ENCODE assay signal across 8 mouse cellular contexts in the genomic region with DNA sequence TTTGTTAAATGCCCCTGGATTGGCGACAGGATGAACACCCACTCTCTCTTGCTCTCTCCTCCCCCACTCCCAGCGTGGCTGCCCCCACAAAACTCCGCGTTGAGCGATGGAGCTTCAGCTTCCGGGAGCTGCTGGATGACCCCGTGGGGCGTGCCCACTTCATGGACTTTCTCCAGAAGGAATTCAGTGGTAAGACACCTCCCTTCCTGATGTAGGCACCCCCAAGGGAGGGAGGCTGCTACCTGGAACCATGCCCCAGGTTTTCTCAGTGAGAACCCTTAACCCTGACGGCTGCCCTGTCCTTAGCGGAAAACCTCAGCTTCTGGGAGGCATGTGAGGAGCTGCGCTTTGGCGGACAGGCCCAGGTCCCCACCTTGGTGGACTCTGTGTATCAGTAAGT. TPM values are rescaled to one million over a fixed set of nuclear protein-coding genes. Genes with fewer than 3 reads are reported as not detected.
DNase-seq lines count a peak whose midpoint lies in the region; ATAC-seq lines count a peak whose summit lies in the region.

Gene Arhgdig, minus strand, starts transcription at position 101 of the 400 bp plus-strand sequence.

- WGBS in lung, embryonic 15.5 days = 85% methylated on average over 12 of the region's 12 CpGs
- WGBS in intestine, embryonic 16.5 days = 91% methylated on average over 12 of the region's 12 CpGs
- WGBS in neural tube, embryonic 13.5 days = 91% methylated on average over 12 of the region's 12 CpGs

- H3K4me1 ChIP-seq in lung, embryonic 15.5 days = peaks cover 2% of the 10 kb centered on the region
- 0 out of 2 replicates have a peak, but pooled peaks cover 3% of the 10 kb centered on the region for H3K4me1 ChIP-seq in intestine, embryonic 16.5 days (ENCODE audit: control insufficient read depth, insufficient read depth, low read length)
- peaks cover 11% of the 10 kb centered on the region for H3K4me1 ChIP-seq in neural tube, embryonic 13.5 days (replicated peaks)

- H3K9ac ChIP-seq in lung, embryonic 15.5 days = no peak within 1 kb of the TSS
- no peak within 1 kb of the TSS for H3K9ac ChIP-seq in intestine, embryonic 16.5 days (ENCODE audit: low read depth, low read length)
- no peak within 1 kb of the TSS for H3K9ac ChIP-seq in neural tube, embryonic 13.5 days

- H3K36me3 ChIP-seq in lung, embryonic 15.5 days = no peaks in the 10 kb centered on the region
- no peaks in the 10 kb centered on the region for H3K36me3 ChIP-seq in intestine, embryonic 16.5 days (ENCODE audit: control insufficient read depth, insufficient read depth, low read length)
- H3K36me3 ChIP-seq in neural tube, embryonic 13.5 days = 0 out of 2 replicates have a peak, but pooled peaks cover 6% of the 10 kb centered on the region

- H3K4me3 ChIP-seq in lung, embryonic 15.5 days = no peak within 1 kb of the TSS
- no peak within 1 kb of the TSS for H3K4me3 ChIP-seq in intestine, embryonic 16.5 days (ENCODE audit: low read length)
- H3K4me3 ChIP-seq in neural tube, embryonic 13.5 days = no peak within 1 kb of the TSS

- H3K4me2 ChIP-seq in lung, embryonic 15.5 days = no peak within 1 kb of the TSS
- H3K4me2 ChIP-seq in intestine, embryonic 16.5 days (ENCODE audit: low read depth, low read length) = no peak within 1 kb of the TSS
- no peak within 1 kb of the TSS for H3K4me2 ChIP-seq in neural tube, embryonic 13.5 days

- no peaks in the 10 kb centered on the region for H3K9me3 ChIP-seq in lung, embryonic 15.5 days
- H3K9me3 ChIP-seq in intestine, embryonic 16.5 days (ENCODE audit: control insufficient read depth, low read length) = no peaks in the 10 kb centered on the region
- H3K9me3 ChIP-seq in neural tube, embryonic 13.5 days = no peaks in the 10 kb centered on the region

- H3K27me3 ChIP-seq in lung, embryonic 15.5 days = peaks cover 26% of the 10 kb centered on the region
- no peaks in the 10 kb centered on the region; the same call in 1 of the 2 replicates for H3K27me3 ChIP-seq in intestine, embryonic 16.5 days (replicated peaks; ENCODE audit: control insufficient read depth, insufficient read depth, low read length)
- peaks cover 35% of the 10 kb centered on the region for H3K27me3 ChIP-seq in neural tube, embryonic 13.5 days

- DNase-seq in adrenal gland, adult 18-20 months (ENCODE audit: low spot score in 2 of 2) = no peak
- no peak for DNase-seq in adrenal gland, postnatal 10 days
- no peak for DNase-seq in lung, postnatal 14 days
- DNase-seq in kidney, postnatal 36 days = no peak
- no peak for DNase-seq in spleen, adult 12 weeks (ENCODE audit: low spot score)

- H3K27ac ChIP-seq in lung, embryonic 15.5 days = no peak within 1 kb of the TSS
- no peak within 1 kb of the TSS for H3K27ac ChIP-seq in intestine, embryonic 16.5 days (ENCODE audit: low read length)
- H3K27ac ChIP-seq in neural tube, embryonic 13.5 days (replicated peaks) = no peak within 1 kb of the TSS

- ATAC-seq in lung, embryonic 15.5 days (ENCODE audit: borderline replicate concordance, extremely low read depth, low FRiP score, low TSS enrichment) = no peak
- no peak for ATAC-seq in intestine, embryonic 16.5 days
- no peak for ATAC-seq in neural tube, embryonic 13.5 days (ENCODE audit: low read depth)

RNA-seq across cellular contexts. Expression of gene Arhgdig, which starts in this region (rescaled TPM):
- 10 to 100 TPM; 12.7 to 13.2 TPM for total RNA-seq in adrenal gland, adult 18-20 months (2021)
- total RNA-seq in adrenal gland, postnatal 10 days (2021) = 10 to 100 TPM in 1 of 2 experiments, 1 to 10 TPM in 1; 8.6 to 15.8 TPM
- 13.1 and 13.3 TPM in 2 replicates for polyA plus RNA-seq in lung, embryonic 15.5 days (2015; fragmentation: Nextera tagmentation; extraction: Ambion mirVana)
- polyA plus RNA-seq in intestine, embryonic 16.5 days (2015; fragmentation: Nextera tagmentation; extraction: Ambion mirVana) = 14.8 and 17.3 TPM in 2 replicates
- polyA plus RNA-seq in neural tube, embryonic 13.5 days (2015; fragmentation: Nextera tagmentation; extraction: Ambion mirVana) = 102 and 117 TPM in 2 replicates
